Mouse (Mus musculus) heart, postnatal 0 days (tissue): ENCODE results near the gene Col8a2.

Experiments used
- CTCF ChIP-seq: IDR thresholded peaks from 2 replicates; pipeline ENCODE4 v1.5.1; 2016; ENCODE audit warnings: antibody characterized with exemption, control low read depth, low read depth
- EP300 ChIP-seq: IDR thresholded peaks from 2 replicates; pipeline ENCODE4 v1.6.1; 2016; ENCODE audit warnings: antibody characterized with exemption, low read depth

- no peak for TF ChIP-seq CTCF
- TF ChIP-seq EP300 = no peak
Observed at GRCm38 (mm10) chr4:126360069-126360468, 73.5 kb downstream of the Col8a2 start.
